Mouse (Mus musculus): ENCODE data around the gene Gm6020. TPM values are rescaled to one million over a fixed set of nuclear protein-coding genes. Genes with fewer than 3 reads are reported as not detected.
"Not testable (repeated sequence)": the region's sequence is repeated elsewhere in the genome, so short reads cannot be mapped to it uniquely, and the experiment has no call there.

The Gm6020 gene
- polyA plus RNA-seq (2015; fragmentation: Nextera tagmentation; extraction: Ambion mirVana), result not detected in 2 replicates

- H3K4me2 ChIP-seq (ENCODE audit: low read depth, low read length); H3K9ac ChIP-seq (ENCODE audit: low read length); H3K27me3 ChIP-seq (ENCODE audit: control insufficient read depth, insufficient read depth, low read length); H3K9me3 ChIP-seq (replicated peaks; ENCODE audit: control insufficient read depth, low read length); H3K4me3 ChIP-seq (replicated peaks; ENCODE audit: low read length); ATAC-seq (ENCODE audit: insufficient read depth, low FRiP score); H3K4me1 ChIP-seq (ENCODE audit: control insufficient read depth, insufficient read depth, low read length); H3K36me3 ChIP-seq (ENCODE audit: control insufficient read depth, insufficient read depth, low read length); H3K27ac ChIP-seq (ENCODE audit: low read length): not testable (repeated sequence)
- 81% methylated on average over 2 of the region's 2 CpGs for WGBS
These were observed at the start of gene Gm6020 for GRCm38 (mm10) chr19:61183590-61183989. Gene Gm6020, plus strand, starts transcription at chr19:61183890.

- Histone ChIP-seq H3K27me3 (ENCODE audit: control insufficient read depth, insufficient read depth, low read length) (no peaks in the 10 kb centered on the region), H3K4me3 (replicated peaks; ENCODE audit: low read length) (no peak overlapping the region), H3K4me1 (ENCODE audit: control insufficient read depth, insufficient read depth, low read length) (peaks cover 6% of the 10 kb centered on the region; the same call in 1 of the 2 replicates), H3K9ac (ENCODE audit: low read length) (no peak overlapping the region), H3K27ac (ENCODE audit: low read length) (no peak overlapping the region), H3K4me2 (ENCODE audit: low read depth, low read length) (no peak overlapping the region), H3K9me3 (replicated peaks; ENCODE audit: control insufficient read depth, low read length) (no peaks in the 10 kb centered on the region), H3K36me3 (ENCODE audit: control insufficient read depth, insufficient read depth, low read length) (no peaks in the 10 kb centered on the region; the same call in 1 of the 2 replicates)
- ATAC-seq (ENCODE audit: insufficient read depth, low FRiP score), result no peak
These were observed 45.0 kb upstream of the Gm6020 start for GRCm38 (mm10) chr19:61138655-61139054.

- under 1% methylated on average over 18 of the region's 18 CpGs for WGBS
- Histone ChIP-seq H3K27me3 (ENCODE audit: control insufficient read depth, insufficient read depth, low read length) (no peaks in the 10 kb centered on the region), H3K4me2 (ENCODE audit: low read depth, low read length) (peak within 1 kb of the TSS; percentile 62), H3K4me1 (ENCODE audit: control insufficient read depth, insufficient read depth, low read length) (peaks cover 6% of the 10 kb centered on the region; the same call in 1 of the 2 replicates), H3K27ac (ENCODE audit: low read length) (peak within 1 kb of the TSS; percentile 58; the same call in 1 of the 2 replicates), H3K36me3 (ENCODE audit: control insufficient read depth, insufficient read depth, low read length) (no peaks in the 10 kb centered on the region), H3K9ac (ENCODE audit: low read length) (peak within 1 kb of the TSS; percentile 84), H3K9me3 (replicated peaks; ENCODE audit: control insufficient read depth, low read length) (no peaks in the 10 kb centered on the region), H3K4me3 (replicated peaks; ENCODE audit: low read length) (peak within 1 kb of the TSS; percentile 89)
- ATAC-seq (ENCODE audit: insufficient read depth, low FRiP score), result peak; percentile 99
These were observed 43.1 kb upstream of the Gm6020 start, which contains the start of gene Zfp950 for GRCm38 (mm10) chr19:61140342-61141206. Gene Zfp950, minus strand, starts transcription at chr19:61140840.

GRCm38 (mm10) chr19:61141299-61141698, 42.4 kb upstream of the Gm6020 start:
- H3K36me3 ChIP-seq (ENCODE audit: control insufficient read depth, insufficient read depth, low read length), result no peaks in the 10 kb centered on the region
- no peaks in the 10 kb centered on the region for H3K27me3 ChIP-seq (ENCODE audit: control insufficient read depth, insufficient read depth, low read length)
- no peak for ATAC-seq (ENCODE audit: insufficient read depth, low FRiP score)
- peak overlapping the region; percentile 62 for H3K4me2 ChIP-seq (ENCODE audit: low read depth, low read length)
- 0 out of 2 replicates have a peak overlapping the region, but pooled peaks have one; percentile 3 for H3K27ac ChIP-seq (ENCODE audit: low read length)
- 16% methylated on average over 4 of the region's 4 CpGs for WGBS
- peaks cover 6% of the 10 kb centered on the region; the same call in 1 of the 2 replicates for H3K4me1 ChIP-seq (ENCODE audit: control insufficient read depth, insufficient read depth, low read length)
- peak overlapping the region; percentile 84; the same call in 1 of the 2 replicates for H3K9ac ChIP-seq (ENCODE audit: low read length)
- peak overlapping the region; percentile 89 for H3K4me3 ChIP-seq (replicated peaks; ENCODE audit: low read length)
- no peaks in the 10 kb centered on the region for H3K9me3 ChIP-seq (replicated peaks; ENCODE audit: control insufficient read depth, low read length)

- H3K27me3 ChIP-seq (ENCODE audit: control insufficient read depth, insufficient read depth, low read length), result no peaks in the 10 kb centered on the region
- peak overlapping the region; percentile 65 for H3K9ac ChIP-seq (ENCODE audit: low read length)
- H3K4me1 ChIP-seq (ENCODE audit: control insufficient read depth, insufficient read depth, low read length), result no peaks in the 10 kb centered on the region
- peak overlapping the region; percentile 72 for H3K4me2 ChIP-seq (ENCODE audit: low read depth, low read length)
- H3K9me3 ChIP-seq (replicated peaks; ENCODE audit: control insufficient read depth, low read length), result no peaks in the 10 kb centered on the region
- peak overlapping the region; percentile 50 for H3K4me3 ChIP-seq (replicated peaks; ENCODE audit: low read length)
- WGBS, result 4% methylated on average over 8 of the region's 8 CpGs
- no peak overlapping the region; the same call in 1 of the 2 replicates for H3K27ac ChIP-seq (ENCODE audit: low read length)
- peak; percentile 92 for ATAC-seq (ENCODE audit: insufficient read depth, low FRiP score)
- H3K36me3 ChIP-seq (ENCODE audit: control insufficient read depth, insufficient read depth, low read length), result no peaks in the 10 kb centered on the region
These were observed 32.4 kb upstream of the Gm6020 start for GRCm38 (mm10) chr19:61151372-61151700.

GRCm38 (mm10) chr19:61151701-61152420, 31.8 kb upstream of the Gm6020 start:
- ATAC-seq (ENCODE audit: insufficient read depth, low FRiP score), result peak; percentile 83
- Histone ChIP-seq H3K36me3 (ENCODE audit: control insufficient read depth, insufficient read depth, low read length) (no peaks in the 10 kb centered on the region), H3K27ac (ENCODE audit: low read length) (no peak overlapping the region; the same call in 1 of the 2 replicates), H3K4me1 (ENCODE audit: control insufficient read depth, insufficient read depth, low read length) (no peaks in the 10 kb centered on the region), H3K4me3 (replicated peaks; ENCODE audit: low read length) (peak overlapping the region; percentile 50), H3K27me3 (ENCODE audit: control insufficient read depth, insufficient read depth, low read length) (no peaks in the 10 kb centered on the region), H3K9me3 (replicated peaks; ENCODE audit: control insufficient read depth, low read length) (no peaks in the 10 kb centered on the region), H3K4me2 (ENCODE audit: low read depth, low read length) (peak overlapping the region; percentile 72), H3K9ac (ENCODE audit: low read length) (peak overlapping the region; percentile 65)
- WGBS, result 3% methylated on average over 27 of the region's 27 CpGs

- H3K9ac ChIP-seq (ENCODE audit: low read length), result peak within 1 kb of the TSS; percentile 61; the same call in 1 of the 2 replicates
These were observed 7.8 kb upstream of the Gm6020 start, which contains the start of gene Gm7102 for GRCm38 (mm10) chr19:61175756-61176324. Gene Gm7102, minus strand, starts transcription at chr19:61176309.

GRCm38 (mm10) chr19:61199316-61199715, 15.6 kb downstream of the Gm6020 start:
- Histone ChIP-seq H3K4me2 (ENCODE audit: low read depth, low read length) (no peak overlapping the region), H3K36me3 (ENCODE audit: control insufficient read depth, insufficient read depth, low read length) (no peaks in the 10 kb centered on the region), H3K27ac (ENCODE audit: low read length) (no peak overlapping the region), H3K9me3 (replicated peaks; ENCODE audit: control insufficient read depth, low read length) (no peaks in the 10 kb centered on the region), H3K27me3 (ENCODE audit: control insufficient read depth, insufficient read depth, low read length) (no peaks in the 10 kb centered on the region), H3K4me3 (replicated peaks; ENCODE audit: low read length) (no peak overlapping the region), H3K9ac (ENCODE audit: low read length) (no peak overlapping the region), H3K4me1 (ENCODE audit: control insufficient read depth, insufficient read depth, low read length) (no peaks in the 10 kb centered on the region)
- WGBS, result 13% methylated on average over 13 of the region's 13 CpGs
- ATAC-seq (ENCODE audit: insufficient read depth, low FRiP score), result no peak

More at GRCm38 (mm10) chr19:61175756-61176324, 7.8 kb upstream of the Gm6020 start, which contains the start of gene Gm7102:
- Histone ChIP-seq H3K4me3 (replicated peaks; ENCODE audit: low read length) (peak within 1 kb of the TSS; percentile 39), H3K27me3 (ENCODE audit: control insufficient read depth, insufficient read depth, low read length) (no peaks in the 10 kb centered on the region), H3K4me2 (ENCODE audit: low read depth, low read length) (peak within 1 kb of the TSS; percentile 50), H3K27ac (ENCODE audit: low read length) (no peak within 1 kb of the TSS), H3K4me1 (ENCODE audit: control insufficient read depth, insufficient read depth, low read length) (no peaks in the 10 kb centered on the region), H3K36me3 (ENCODE audit: control insufficient read depth, insufficient read depth, low read length) (no peaks in the 10 kb centered on the region), H3K9me3 (replicated peaks; ENCODE audit: control insufficient read depth, low read length) (no peaks in the 10 kb centered on the region)
- no peak for ATAC-seq (ENCODE audit: insufficient read depth, low FRiP score)
- WGBS, result 22% methylated on average over 39 of the region's 39 CpGs

All from stomach, embryonic 16.5 days (tissue).